Mouse (Mus musculus): ENCODE measurements at regions not wholly inside any gene's neighbourhood (a gene's known extent, or its start where the extent isn't known, plus 50 kb on each side); places are given as distances from the start of the nearest gene placed in this dataset.

GRCm38 (mm10) chr5:138911769-138912710, 85.1 kb downstream of the Pdgfa start:
- TF ChIP-seq CTCF (conservative IDR thresholded peaks at IDR 0.05; ENCODE audit: low read length) (no peak), POU5F1 (IDR thresholded peaks at IDR 0.05; ENCODE audit: borderline replicate concordance, low read length) (no peak), NANOG (IDR thresholded peaks at IDR 0.05; ENCODE audit: borderline replicate concordance, low read length) (no peak)

Data from E14TG2a.4 (cell line).